Mouse (Mus musculus) limb, embryonic 15.5 days (tissue): Measurements from ENCODE around the gene Nceh1. TPM values are rescaled to one million over a fixed set of nuclear protein-coding genes. Genes with fewer than 3 reads are reported as not detected.
A peak's percentile ranks its signal among the peaks of the same experiment; 100 is the strongest.

Experiments
- ATAC-seq: fragments of 200-750 bp; cut with Nextera tagmentation; 2 replicates; pipeline ENCODE4 v1.8.0; 2017; ENCODE audit warnings: low read depth, moderate TSS enrichment; ENCODE audit not compliant: insufficient number of reproducible peaks, low FRiP score, low TSS enrichment
- H3K27ac ChIP-seq: fragments of 300-500 bp; sonication (generic); 2 replicates; pipeline ENCODE4 v1.5.1; 2015; ENCODE audit warnings: moderate library complexity, mild to moderate bottlenecking, inconsistent platforms
- H3K27me3 ChIP-seq: fragments of 300-500 bp; sonication (generic); 2 replicates; pipeline ENCODE4 v1.6.1; 2015; ENCODE audit warnings: inconsistent platforms
- H3K36me3 ChIP-seq: fragments of 300-500 bp; sonication (generic); 2 replicates; pipeline ENCODE4 v1.6.1; 2015; ENCODE audit warnings: inconsistent platforms
- H3K4me1 ChIP-seq: fragments of 300-500 bp; sonication (generic); 2 replicates; pipeline ENCODE4 v1.6.1; 2015; ENCODE audit warnings: inconsistent platforms
- H3K4me2 ChIP-seq: fragments of 300-500 bp; sonication (generic); 2 replicates; pipeline ENCODE4 v1.6.1; 2015; ENCODE audit warnings: mild to moderate bottlenecking, inconsistent platforms
- H3K4me3 ChIP-seq: fragments of 300-500 bp; sonication (generic); 2 replicates; pipeline ENCODE4 v1.5.1; 2015; ENCODE audit warnings: mild to moderate bottlenecking, inconsistent platforms
- H3K9ac ChIP-seq: fragments of 300-500 bp; sonication (generic); 2 replicates; pipeline ENCODE4 v1.6.1; 2015; ENCODE audit warnings: inconsistent platforms
- H3K9me3 ChIP-seq: fragments of 300-500 bp; sonication (generic); 2 replicates; pipeline ENCODE4 v1.6.1; 2016; ENCODE audit warnings: inconsistent platforms
- WGBS: fragments of 180-500 bp; shearing (Covaris S2); methylation state at CpG from one replicate; pipeline ENCODE4 v1.1.7; 2015; 5-methylcytosine and 5-hydroxymethylcytosine counted together
- polyA plus RNA-seq: library from polyadenylated mRNA; unstranded; fragments of >200 nt; fragmentation: Nextera tagmentation; extraction: Ambion mirVana; gene quantifications from 2 replicates; pipeline ENCODE4 v1.2.1, GENCODE M21; 2015

The Nceh1 gene
- polyA plus RNA-seq, 1 experiment from 2014 or later, result 3.6 TPM

- H3K9me3 ChIP-seq, result no peaks in the 10 kb centered on the region
- no peaks in the 10 kb centered on the region for H3K4me1 ChIP-seq
- no peak for ATAC-seq
- WGBS, result 82% methylated on average over 6 of the region's 6 CpGs
- no peak overlapping the region for H3K9ac ChIP-seq
- H3K27ac ChIP-seq, result no peak overlapping the region
- no peak overlapping the region for H3K4me3 ChIP-seq
- no peaks in the 10 kb centered on the region for H3K27me3 ChIP-seq
- H3K4me2 ChIP-seq, result no peak overlapping the region
- H3K36me3 ChIP-seq, result no peaks in the 10 kb centered on the region
Measured at GRCm38 (mm10) chr3:27161645-27162409, 20.9 kb upstream of the Nceh1 start.

- Histone ChIP-seq H3K27me3 (no peaks in the 10 kb centered on the region), H3K36me3 (no peaks in the 10 kb centered on the region), H3K9ac (no peak overlapping the region), H3K9me3 (no peaks in the 10 kb centered on the region), H3K4me1 (no peaks in the 10 kb centered on the region), H3K27ac (no peak overlapping the region), H3K4me3 (no peak overlapping the region), H3K4me2 (no peak overlapping the region)
- no peak for ATAC-seq
- WGBS, result 66% methylated on average over 2 of the region's 2 CpGs
Measured at GRCm38 (mm10) chr3:27162410-27162804, 20.4 kb upstream of the Nceh1 start.

GRCm38 (mm10) chr3:27165481-27166065 is 17.2 kb upstream of the Nceh1 start:
- no peak for ATAC-seq
- no peaks in the 10 kb centered on the region for H3K27me3 ChIP-seq
- H3K4me2 ChIP-seq, result no peak overlapping the region
- no peak overlapping the region for H3K9ac ChIP-seq
- H3K9me3 ChIP-seq, result no peaks in the 10 kb centered on the region
- WGBS, result 72% methylated on average over 3 of the region's 3 CpGs
- no peak overlapping the region for H3K27ac ChIP-seq
- no peaks in the 10 kb centered on the region for H3K36me3 ChIP-seq
- no peak overlapping the region for H3K4me3 ChIP-seq
- no peaks in the 10 kb centered on the region for H3K4me1 ChIP-seq

- H3K4me3 ChIP-seq, result no peak overlapping the region
- no peak overlapping the region for H3K4me2 ChIP-seq
- H3K4me1 ChIP-seq, result no peaks in the 10 kb centered on the region
- H3K9ac ChIP-seq, result no peak overlapping the region
- H3K27me3 ChIP-seq, result no peaks in the 10 kb centered on the region
- no peaks in the 10 kb centered on the region for H3K9me3 ChIP-seq
- no peak for ATAC-seq
- WGBS, result 62% methylated on average over 1 of the region's 1 CpGs
- H3K27ac ChIP-seq, result no peak overlapping the region
- no peaks in the 10 kb centered on the region for H3K36me3 ChIP-seq
Measured at GRCm38 (mm10) chr3:27170257-27170656, 12.5 kb upstream of the Nceh1 start.

- Histone ChIP-seq H3K36me3 (no peaks in the 10 kb centered on the region), H3K27me3 (no peaks in the 10 kb centered on the region), H3K4me1 (peaks cover 8% of the 10 kb centered on the region; the same call in 1 of the 2 replicates), H3K27ac (no peak overlapping the region), H3K4me3 (no peak overlapping the region), H3K9me3 (no peaks in the 10 kb centered on the region), H3K9ac (no peak overlapping the region), H3K4me2 (no peak overlapping the region)
- WGBS, result 80% methylated on average over 8 of the region's 8 CpGs
- ATAC-seq, result no peak
Measured at GRCm38 (mm10) chr3:27179711-27180110, 3.1 kb upstream of the Nceh1 start.

- H3K27ac ChIP-seq, result no peak overlapping the region
- no peak for ATAC-seq
- peak overlapping the region; percentile 59 for H3K4me3 ChIP-seq
- H3K27me3 ChIP-seq, result no peaks in the 10 kb centered on the region
- H3K9ac ChIP-seq, result no peak overlapping the region
- WGBS, result 15% methylated on average over 19 of the region's 19 CpGs
- H3K4me1 ChIP-seq, result peaks cover 8% of the 10 kb centered on the region; the same call in 1 of the 2 replicates
- H3K36me3 ChIP-seq, result no peaks in the 10 kb centered on the region
- H3K9me3 ChIP-seq, result no peaks in the 10 kb centered on the region
- H3K4me2 ChIP-seq, result peak overlapping the region; percentile 95
Measured at GRCm38 (mm10) chr3:27183601-27184175, 923 bp downstream of the Nceh1 start.

- Histone ChIP-seq H3K9me3 (no peaks in the 10 kb centered on the region), H3K9ac (no peak overlapping the region), H3K4me1 (peaks cover 5% of the 10 kb centered on the region; the same call in 1 of the 2 replicates), H3K27me3 (no peaks in the 10 kb centered on the region), H3K4me2 (no peak overlapping the region), H3K27ac (no peak overlapping the region), H3K4me3 (no peak overlapping the region), H3K36me3 (no peaks in the 10 kb centered on the region)
- 53% methylated on average over 1 of the region's 1 CpGs for WGBS
- ATAC-seq, result no peak
Measured at GRCm38 (mm10) chr3:27188386-27188785, 5.6 kb downstream of the Nceh1 start.

GRCm38 (mm10) chr3:27189320-27190261 is 6.8 kb downstream of the Nceh1 start:
- no peak overlapping the region for H3K9ac ChIP-seq
- WGBS, result 67% methylated on average over 14 of the region's 14 CpGs
- no peak overlapping the region for H3K27ac ChIP-seq
- no peaks in the 10 kb centered on the region for H3K4me1 ChIP-seq
- H3K4me3 ChIP-seq, result no peak overlapping the region
- no peaks in the 10 kb centered on the region for H3K27me3 ChIP-seq
- no peaks in the 10 kb centered on the region for H3K9me3 ChIP-seq
- H3K4me2 ChIP-seq, result no peak overlapping the region
- no peak for ATAC-seq
- no peaks in the 10 kb centered on the region for H3K36me3 ChIP-seq

GRCm38 (mm10) chr3:27190865-27191264 is 8.1 kb downstream of the Nceh1 start:
- Histone ChIP-seq H3K27ac (no peak overlapping the region), H3K9me3 (no peaks in the 10 kb centered on the region), H3K9ac (no peak overlapping the region), H3K4me1 (no peaks in the 10 kb centered on the region), H3K36me3 (no peaks in the 10 kb centered on the region), H3K4me2 (no peak overlapping the region), H3K4me3 (no peak overlapping the region), H3K27me3 (no peaks in the 10 kb centered on the region)
- ATAC-seq, result no peak
- WGBS, result 87% methylated on average over 4 of the region's 4 CpGs

GRCm38 (mm10) chr3:27191856-27192255 is 9.1 kb downstream of the Nceh1 start:
- Histone ChIP-seq H3K27me3 (no peaks in the 10 kb centered on the region), H3K4me3 (no peak overlapping the region), H3K9ac (no peak overlapping the region), H3K4me1 (no peaks in the 10 kb centered on the region), H3K36me3 (no peaks in the 10 kb centered on the region), H3K27ac (no peak overlapping the region), H3K9me3 (no peaks in the 10 kb centered on the region), H3K4me2 (no peak overlapping the region)
- no peak for ATAC-seq
- 88% methylated on average over 6 of the region's 6 CpGs for WGBS

GRCm38 (mm10) chr3:27193844-27194317 is 11.1 kb downstream of the Nceh1 start:
- ATAC-seq, result no peak
- no peaks in the 10 kb centered on the region for H3K27me3 ChIP-seq
- WGBS, result 40% methylated on average over 6 of the region's 6 CpGs
- H3K4me3 ChIP-seq, result no peak overlapping the region
- H3K4me2 ChIP-seq, result no peak overlapping the region
- no peaks in the 10 kb centered on the region for H3K9me3 ChIP-seq
- H3K36me3 ChIP-seq, result no peaks in the 10 kb centered on the region
- H3K4me1 ChIP-seq, result no peaks in the 10 kb centered on the region
- no peak overlapping the region for H3K27ac ChIP-seq
- no peak overlapping the region for H3K9ac ChIP-seq
